Mouse (Mus musculus) lung, postnatal 0 days (tissue): ENCODE measurements around the gene Ptpn14. TPM values are rescaled to one million over a fixed set of nuclear protein-coding genes. Genes with fewer than 3 reads are reported as not detected.
A peak's percentile ranks its signal among the peaks of the same experiment; 100 is the strongest.

Experiments
- ATAC-seq: fragments of 200-750 bp; cut with Nextera tagmentation; 2 replicates; pipeline ENCODE4 v1.8.0; 2017; ENCODE audit warnings: moderate library complexity
- DNase-seq: peaks from one replicate; pipeline ENCODE4 v3.0.0-alpha.2; 2016; ENCODE audit warnings: low spot score
- H3K27ac ChIP-seq: fragments of 300-500 bp; sonication (generic); 2 replicates; pipeline ENCODE4 v1.5.1; 2014; ENCODE audit warnings: antibody characterized with exemption, mild to moderate bottlenecking, low read length, mixed read lengths
- H3K27me3 ChIP-seq: fragments of 300-500 bp; sonication (generic); replicated peaks from 2 replicates; pipeline ENCODE4 v1.6.1; 2014; ENCODE audit warnings: low read length, mixed read lengths; ENCODE audit not compliant: insufficient read depth
- H3K36me3 ChIP-seq: fragments of 300-500 bp; sonication (generic); 2 replicates; pipeline ENCODE4 v1.6.1; 2014; ENCODE audit warnings: low read length, mixed read lengths; ENCODE audit not compliant: insufficient read depth
- H3K4me1 ChIP-seq: fragments of 300-500 bp; sonication (generic); 2 replicates; pipeline ENCODE4 v1.6.1; 2014; ENCODE audit warnings: antibody characterized with exemption, low read depth, low read length, mixed read lengths; ENCODE audit not compliant: insufficient read depth
- H3K4me2 ChIP-seq: fragments of 300-500 bp; sonication (generic); replicated peaks from 2 replicates; pipeline ENCODE4 v1.6.1; 2014; ENCODE audit warnings: low read depth, mild to moderate bottlenecking, low read length, moderate library complexity, mixed read lengths
- H3K4me3 ChIP-seq: fragments of 300-500 bp; sonication (generic); 2 replicates; pipeline ENCODE4 v1.5.1; 2014; ENCODE audit warnings: low read depth, low read length
- H3K9ac ChIP-seq: fragments of 300-500 bp; sonication (generic); replicated peaks from 2 replicates; pipeline ENCODE4 v1.6.1; 2014; ENCODE audit warnings: low read depth, mild to moderate bottlenecking
- H3K9me3 ChIP-seq: fragments of 300-500 bp; sonication (generic); 2 replicates; pipeline ENCODE4 v1.6.1; 2016; ENCODE audit warnings: low read length, mixed read lengths
- CTCF ChIP-seq: IDR thresholded peaks from 2 replicates; pipeline ENCODE4 v1.5.1; 2016; ENCODE audit warnings: antibody characterized with exemption, mild to moderate bottlenecking
- EP300 ChIP-seq: IDR thresholded peaks from 2 replicates; pipeline ENCODE4 v1.6.1; 2016; ENCODE audit warnings: antibody characterized with exemption, mild to moderate bottlenecking, control low read depth
- WGBS: fragments of 180-500 bp; shearing (Covaris S2); extraction: QIAGEN DNeasy Blood & Tissue Kit; methylation state at CpG from one replicate; pipeline ENCODE4 v1.1.7; 2014; 5-methylcytosine and 5-hydroxymethylcytosine counted together
- polyA plus RNA-seq: library from polyadenylated mRNA; unstranded; fragments of >200 nt; fragmentation: Nextera tagmentation; extraction: Ambion mirVana; gene quantifications from 2 replicates; pipeline ENCODE4 v1.2.1, GENCODE M21; 2015

The Ptpn14 gene
- polyA plus RNA-seq, 1 experiment from 2014 or later = 4.9 TPM

- WGBS = 46% methylated on average over 6 of the region's 6 CpGs
- DNase-seq = no peak
- H3K9me3 ChIP-seq = no peaks in the 10 kb centered on the region
- H3K27ac ChIP-seq = no peak overlapping the region
- H3K27me3 ChIP-seq = no peaks in the 10 kb centered on the region
- TF ChIP-seq EP300 = no peak
- H3K4me2 ChIP-seq = no peak overlapping the region
- no peak for ATAC-seq
- H3K4me3 ChIP-seq = no peak overlapping the region
- H3K36me3 ChIP-seq = no peaks in the 10 kb centered on the region
- H3K9ac ChIP-seq = no peak overlapping the region
- no peaks in the 10 kb centered on the region for H3K4me1 ChIP-seq
Measured at GRCm38 (mm10) chr1:189700186-189700585, 27.9 kb upstream of the Ptpn14 start.

- TF ChIP-seq CTCF (peak; percentile 88), EP300 (no peak)
- DNase-seq (peak; percentile 83), ATAC-seq (no peak)
- 0% methylated on average over 6 of the region's 6 CpGs for WGBS
- Histone ChIP-seq H3K36me3 (no peaks in the 10 kb centered on the region), H3K4me2 (no peak overlapping the region), H3K4me3 (no peak overlapping the region), H3K27me3 (no peaks in the 10 kb centered on the region), H3K9ac (no peak overlapping the region), H3K9me3 (no peaks in the 10 kb centered on the region), H3K4me1 (no peaks in the 10 kb centered on the region), H3K27ac (no peak overlapping the region)
Measured at GRCm38 (mm10) chr1:189700990-189701389, 27.1 kb upstream of the Ptpn14 start.

GRCm38 (mm10) chr1:189703156-189703555 is 24.9 kb upstream of the Ptpn14 start:
- WGBS = 43% methylated on average over 7 of the region's 7 CpGs
- Histone ChIP-seq H3K27ac (no peak overlapping the region), H3K27me3 (no peaks in the 10 kb centered on the region), H3K9ac (no peak overlapping the region), H3K36me3 (no peaks in the 10 kb centered on the region), H3K4me3 (no peak overlapping the region), H3K4me1 (no peaks in the 10 kb centered on the region), H3K9me3 (no peaks in the 10 kb centered on the region), H3K4me2 (no peak overlapping the region)
- 0 out of 2 replicates have a peak, but pooled peaks have one; percentile 20 for ATAC-seq
- peak; percentile 38 for DNase-seq
- TF ChIP-seq EP300 = no peak
- peak; percentile 67 for TF ChIP-seq CTCF

- H3K36me3 ChIP-seq = no peaks in the 10 kb centered on the region
- no peak overlapping the region for H3K4me3 ChIP-seq
- ATAC-seq (no peak), DNase-seq (no peak)
- H3K27me3 ChIP-seq = no peaks in the 10 kb centered on the region
- H3K9ac ChIP-seq = no peak overlapping the region
- WGBS = 66% methylated on average over 7 of the region's 7 CpGs
- H3K9me3 ChIP-seq = no peaks in the 10 kb centered on the region
- H3K4me1 ChIP-seq = no peaks in the 10 kb centered on the region
- H3K27ac ChIP-seq = no peak overlapping the region
- H3K4me2 ChIP-seq = no peak overlapping the region
- TF ChIP-seq CTCF (no peak), EP300 (no peak)
Measured at GRCm38 (mm10) chr1:189703591-189703990, 24.5 kb upstream of the Ptpn14 start.

- no peak for TF ChIP-seq EP300
- TF ChIP-seq CTCF = no peak
- Histone ChIP-seq H3K27me3 (no peaks in the 10 kb centered on the region), H3K4me2 (no peak overlapping the region), H3K9ac (no peak overlapping the region), H3K27ac (no peak overlapping the region), H3K4me1 (no peaks in the 10 kb centered on the region), H3K36me3 (no peaks in the 10 kb centered on the region), H3K9me3 (no peaks in the 10 kb centered on the region), H3K4me3 (no peak overlapping the region)
- DNase-seq (peak; percentile 42), ATAC-seq (peak; percentile 23)
- WGBS = 50% methylated on average over 12 of the region's 12 CpGs
Measured at GRCm38 (mm10) chr1:189706040-189706645, 21.9 kb upstream of the Ptpn14 start.

- Histone ChIP-seq H3K27ac (no peak overlapping the region), H3K9me3 (no peaks in the 10 kb centered on the region), H3K4me2 (no peak overlapping the region), H3K27me3 (no peaks in the 10 kb centered on the region), H3K9ac (no peak overlapping the region), H3K4me3 (no peak overlapping the region), H3K36me3 (no peaks in the 10 kb centered on the region), H3K4me1 (no peaks in the 10 kb centered on the region)
- DNase-seq (no peak), ATAC-seq (no peak)
- TF ChIP-seq EP300 (no peak), CTCF (no peak)
Measured at GRCm38 (mm10) chr1:189707014-189707413, 21.1 kb upstream of the Ptpn14 start.

GRCm38 (mm10) chr1:189707419-189707818 is 20.6 kb upstream of the Ptpn14 start:
- H3K27ac ChIP-seq = no peak overlapping the region
- ATAC-seq (no peak), DNase-seq (no peak)
- H3K36me3 ChIP-seq = no peaks in the 10 kb centered on the region
- TF ChIP-seq CTCF = no peak
- no peak overlapping the region for H3K9ac ChIP-seq
- no peaks in the 10 kb centered on the region for H3K27me3 ChIP-seq
- H3K4me3 ChIP-seq = no peak overlapping the region
- no peaks in the 10 kb centered on the region for H3K4me1 ChIP-seq
- no peaks in the 10 kb centered on the region for H3K9me3 ChIP-seq
- WGBS = 46% methylated on average over 5 of the region's 5 CpGs
- H3K4me2 ChIP-seq = no peak overlapping the region
